Mouse (Mus musculus) skeletal muscle tissue, postnatal 0 days (tissue): ENCODE measurements around the gene Krt81. TPM values are rescaled to one million over a fixed set of nuclear protein-coding genes. Genes with fewer than 3 reads are reported as not detected.

Experiments
- polyA plus RNA-seq: library from polyadenylated mRNA; unstranded; fragments of >200 nt; fragmentation: Nextera tagmentation; extraction: Ambion mirVana; gene quantifications from 2 replicates; pipeline ENCODE4 v1.2.1, GENCODE M21; 2015

The Krt81 gene
- not detected in 2 replicates for polyA plus RNA-seq

GRCm38 (mm10) chr15:101463651-101464050, at the start of gene Krt81:
Gene Krt81 (minus strand): TSS chr15:101463751.

GRCm38 (mm10) chr15:101491431-101491830, 27.9 kb upstream of the Krt81 start, which contains the start of gene Krt83:
Gene Krt83 (minus strand): TSS chr15:101491512.

DNA sequence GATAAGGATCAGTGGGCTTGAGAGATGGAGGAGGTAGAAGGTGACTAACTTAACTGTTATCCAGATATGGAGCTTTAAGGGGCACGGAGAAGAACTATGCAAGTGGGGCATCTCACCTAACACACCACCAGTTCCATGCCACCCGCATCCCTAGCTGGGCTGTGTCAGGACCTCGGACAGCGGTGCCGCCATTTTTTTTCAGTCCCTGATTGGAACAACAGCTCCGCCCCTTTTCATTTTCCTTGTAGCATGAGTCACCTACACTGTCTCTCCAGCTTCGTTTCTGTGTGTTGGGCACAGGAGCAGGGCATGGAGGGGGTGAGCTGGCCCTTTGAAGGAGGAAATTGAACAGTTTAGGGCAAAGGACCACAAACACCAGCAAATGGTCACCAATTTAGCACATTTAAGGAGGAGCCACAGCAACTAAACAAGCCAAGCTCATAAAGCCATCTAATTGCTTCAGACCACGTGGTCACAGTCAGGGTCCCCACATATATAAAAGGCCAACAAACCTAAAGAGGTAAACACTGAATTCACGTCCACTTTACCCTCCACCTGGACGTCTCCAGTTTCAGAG, 9.5 kb upstream of the Krt81 start, which contains the start of gene Krt86:
Krt86 (plus strand) TSS at position 527 of the 577 bp plus-strand sequence.

GRCm38 (mm10) chr15:101447444-101447843, 16.1 kb downstream of the Krt81 start, which contains the start of gene Krt88:
Gene Krt88 (plus strand): TSS chr15:101447744.

DNA sequence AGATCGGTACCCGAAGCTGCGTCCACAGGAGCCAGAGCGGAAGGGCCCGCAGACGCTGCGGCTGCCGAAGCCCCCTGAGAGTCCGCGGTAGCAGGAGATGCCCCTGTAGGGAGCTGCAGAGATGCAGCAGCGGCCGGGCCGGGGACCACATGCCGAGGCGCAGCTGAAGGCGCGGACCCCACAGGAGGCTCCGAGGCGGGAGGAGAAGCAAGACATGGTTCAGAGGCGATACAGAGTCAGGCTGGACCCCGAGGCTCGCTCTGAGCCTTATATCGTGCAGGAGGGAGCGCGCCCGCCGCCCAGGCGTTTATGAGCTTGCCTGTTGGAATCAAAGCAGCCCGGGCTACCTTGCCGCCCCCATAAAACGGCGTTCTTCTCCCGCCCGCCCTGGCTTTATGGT, 25.0 kb downstream of the Krt81 start, which contains the start of gene Krt87:
Krt87 (minus strand) TSS at position 250 of the 400 bp plus-strand sequence.

DNA sequence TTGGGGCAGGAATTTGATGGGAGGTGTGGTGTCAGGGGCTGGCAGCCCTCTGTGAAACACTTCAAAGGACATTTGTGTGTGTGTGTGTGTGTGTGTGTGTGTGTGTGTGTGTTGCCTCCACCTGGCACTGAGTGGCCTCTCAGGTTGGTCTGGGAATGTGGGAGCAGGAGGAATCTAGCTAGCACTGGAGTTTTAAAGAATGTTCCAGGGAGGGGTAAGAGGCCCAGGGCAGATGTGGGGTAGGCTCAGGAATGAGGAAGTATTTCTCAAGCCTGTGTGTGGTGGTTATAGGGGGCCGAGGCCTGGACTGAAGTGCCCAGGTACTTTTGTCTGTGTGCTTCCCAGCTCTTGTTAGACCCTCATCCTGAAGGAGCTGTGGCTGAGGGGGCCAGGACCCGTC, 52.8 kb downstream of the Krt81 start, which contains the start of gene Krt7:
Krt7 (plus strand) TSS at position 269 of the 400 bp plus-strand sequence.

Other genes starting within 250 kb of the Krt81 start
- gene Grasp, start 239.6 kb downstream of the Krt81 start, polyA plus RNA-seq: 4.2 and 4.8 TPM in 2 replicates
- 23.0 and 31.2 TPM in 2 replicates for gene Nr4a1, start 209.5 kb downstream of the Krt81 start, polyA plus RNA-seq
- 47.9 and 48.0 TPM in 2 replicates for gene Atg101, start 179.5 kb downstream of the Krt81 start, polyA plus RNA-seq
- 0.65 and 0.87 TPM in 2 replicates for gene 6030408B16Rik, start 170.5 kb downstream of the Krt81 start, polyA plus RNA-seq
- 2.1 and 3.3 TPM in 2 replicates for gene Krt80, start 93.6 kb downstream of the Krt81 start, polyA plus RNA-seq
- gene Krt7, start 52.7 kb downstream of the Krt81 start, polyA plus RNA-seq: 0.15 and 0.24 TPM in 2 replicates
- gene Krt87, start 24.9 kb downstream of the Krt81 start, polyA plus RNA-seq: 0.05 TPM in 1 of 2 replicates, not detected in the other
- gene Krt88, start 16.0 kb downstream of the Krt81 start, polyA plus RNA-seq: not detected in 2 replicates
- gene Krt86, start 9.7 kb upstream of the Krt81 start, polyA plus RNA-seq: not detected in 2 replicates
- not detected in 2 replicates for gene Krt83, start 27.8 kb upstream of the Krt81 start, polyA plus RNA-seq
- gene Gm49425, start 53.5 kb upstream of the Krt81 start, polyA plus RNA-seq: not detected in 2 replicates
- not detected in 2 replicates for gene Krt84, start 69.1 kb upstream of the Krt81 start, polyA plus RNA-seq
- not detected in 2 replicates for gene Krt82, start 86.9 kb upstream of the Krt81 start, polyA plus RNA-seq
- gene Krt90, start 99.2 kb upstream of the Krt81 start, polyA plus RNA-seq: not detected in 2 replicates
- not detected in 2 replicates for gene Krt75, start 110.2 kb upstream of the Krt81 start, polyA plus RNA-seq
- not detected in 2 replicates for gene Gm5414, start 164.4 kb upstream of the Krt81 start, polyA plus RNA-seq
- gene Gm5478, start 183.6 kb upstream of the Krt81 start, polyA plus RNA-seq: not detected in 2 replicates
- gene Krt6b, start 216.5 kb upstream of the Krt81 start, polyA plus RNA-seq: not detected in 2 replicates
- gene Krt6a, start 230.6 kb upstream of the Krt81 start, polyA plus RNA-seq: not detected in 2 replicates
- 40.5 TPM in 1 of 2 replicates, not detected in the other for gene Krt5, start 249.1 kb upstream of the Krt81 start, polyA plus RNA-seq